Mouse (Mus musculus): ENCODE results near the gene Ulk3.

Gene Ulk3

GRCm38 (mm10) chr9:57566846-57567245 is 22.4 kb upstream of the Ulk3 start:
- no peak for DNase-seq (ENCODE audit: extremely low spot score, low read depth, low spot score)

DNA sequence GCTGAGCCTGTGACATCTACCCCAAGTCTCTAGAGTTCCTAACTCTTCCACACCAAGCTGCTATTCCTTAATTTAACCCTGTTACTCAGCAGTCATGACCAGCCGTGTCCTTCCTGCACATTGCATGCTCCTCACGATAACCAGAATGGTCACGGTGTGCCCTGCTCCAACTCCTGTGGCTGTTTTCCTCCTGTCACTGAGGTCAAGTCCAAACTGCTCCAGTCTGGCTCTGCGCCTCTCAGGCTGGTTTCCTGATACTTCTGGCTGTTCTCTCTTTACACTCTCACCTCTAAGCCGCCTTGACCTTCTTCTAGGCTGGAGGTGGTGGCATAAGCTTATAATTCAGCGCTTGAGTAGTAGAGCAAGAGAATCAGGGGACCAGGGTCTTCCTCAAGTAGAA is 20.8 kb upstream of the Ulk3 start:
- DNase-seq (ENCODE audit: extremely low spot score, low read depth, low spot score) = no peak

GRCm38 (mm10) chr9:57574397-57574796 is 14.9 kb upstream of the Ulk3 start:
- DNase-seq (ENCODE audit: extremely low spot score, low read depth, low spot score) = no peak

GRCm38 (mm10) chr9:57575577-57575976 is 13.7 kb upstream of the Ulk3 start:
- DNase-seq (ENCODE audit: extremely low spot score, low read depth, low spot score) = no peak

DNA sequence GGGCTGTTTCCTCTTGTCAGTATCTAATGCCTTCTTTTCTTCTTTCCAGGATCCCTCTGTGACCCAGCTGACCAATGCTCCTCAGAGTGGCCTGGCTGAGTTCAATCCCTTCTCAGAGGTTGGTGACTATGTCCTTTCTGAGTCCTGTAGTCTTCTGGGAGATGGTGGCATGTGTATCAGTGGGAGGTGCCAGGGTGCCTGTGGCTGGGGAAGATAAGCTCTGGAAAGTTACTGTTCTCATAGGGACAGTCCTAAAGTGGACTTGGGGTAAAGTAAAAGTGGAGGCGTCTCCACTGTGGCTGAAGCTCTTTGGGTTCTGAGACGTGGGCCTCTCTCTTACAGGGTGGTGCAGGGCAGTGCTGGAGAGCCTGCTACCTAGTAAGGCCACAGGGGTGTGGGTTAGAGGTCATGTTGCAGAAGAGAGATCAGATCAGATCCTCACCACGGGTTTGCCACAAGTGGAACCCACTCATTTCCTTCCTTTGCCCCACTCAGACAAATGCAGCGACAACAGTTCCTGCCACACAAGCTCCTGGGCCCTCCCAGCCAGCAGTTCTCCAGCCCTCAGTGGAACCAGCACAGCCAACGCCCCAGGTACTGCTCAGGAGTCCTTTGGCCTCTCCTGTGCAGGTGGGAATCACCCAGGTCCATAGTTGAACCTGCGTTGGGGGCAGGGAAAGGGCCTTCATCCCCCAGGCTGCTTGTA is 12.0 kb upstream of the Ulk3 start:
- no peak for DNase-seq (ENCODE audit: extremely low spot score, low read depth, low spot score)

DNA sequence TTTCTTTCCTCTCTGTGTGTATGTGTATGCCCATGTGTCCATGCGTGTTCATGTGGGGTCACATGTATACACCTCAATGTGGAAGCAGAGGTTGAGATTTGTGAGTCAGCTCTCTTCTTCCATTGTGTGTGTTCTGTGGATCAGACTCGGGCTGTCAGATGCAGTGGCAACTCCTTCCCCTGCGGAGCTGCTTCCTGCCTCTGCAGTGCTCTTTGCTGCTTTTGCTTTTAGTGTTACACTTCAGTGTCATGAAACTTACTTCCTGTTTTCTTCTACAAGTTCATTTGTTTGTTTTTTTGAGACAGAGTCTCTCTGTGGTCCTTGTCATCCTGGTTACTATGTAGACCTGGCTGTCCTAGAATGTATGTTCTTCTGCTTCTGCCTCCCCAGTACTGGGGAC is 4.3 kb upstream of the Ulk3 start:
- no peak for DNase-seq (ENCODE audit: extremely low spot score, low read depth, low spot score)

GRCm38 (mm10) chr9:57590726-57591125 is 1.5 kb downstream of the Ulk3 start:
- no peak for DNase-seq (ENCODE audit: extremely low spot score, low read depth, low spot score)

- no peak for DNase-seq (ENCODE audit: extremely low spot score, low read depth, low spot score)
Observed at GRCm38 (mm10) chr9:57593454-57594173, 4.4 kb downstream of the Ulk3 start.

DNA sequence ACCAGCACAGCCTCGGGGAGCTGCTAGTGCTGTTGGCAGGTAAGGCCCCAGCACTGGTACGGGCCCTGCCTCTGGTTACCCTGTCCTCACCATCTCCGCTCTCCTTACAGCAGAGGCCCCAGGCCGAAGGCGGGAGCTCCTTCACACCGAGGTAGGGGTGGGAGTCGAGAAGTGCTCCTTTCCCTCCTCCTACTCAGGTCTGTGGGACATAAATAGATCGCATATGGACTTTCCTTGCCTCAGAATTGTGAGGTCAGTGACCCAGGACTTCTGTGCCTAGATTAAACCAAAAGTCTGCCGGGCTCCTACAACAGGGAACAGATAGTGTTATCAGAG is 4.9 kb downstream of the Ulk3 start:
- no peak for DNase-seq (ENCODE audit: extremely low spot score, low read depth, low spot score)

DNA sequence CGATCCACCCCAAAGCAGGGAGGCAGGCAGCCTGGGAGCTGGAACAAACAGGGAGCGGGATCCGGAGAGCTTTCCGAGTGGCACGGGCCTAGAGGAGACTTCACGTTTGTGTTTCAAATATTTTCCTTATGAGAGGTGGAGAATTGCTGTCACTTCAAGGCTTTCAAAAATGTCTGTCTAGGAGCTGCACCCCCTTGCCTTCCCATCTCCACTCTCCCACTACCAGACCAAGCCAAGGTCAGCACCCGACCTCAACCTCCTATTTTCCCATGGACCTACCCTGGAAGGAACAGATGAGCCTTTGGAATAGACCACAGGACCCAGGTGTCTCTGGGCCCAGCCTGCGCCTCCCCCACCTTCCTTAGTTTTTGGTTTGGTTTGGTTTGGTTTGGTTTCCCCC is 8.0 kb downstream of the Ulk3 start:
- DNase-seq (ENCODE audit: extremely low spot score, low read depth, low spot score) = no peak

GRCm38 (mm10) chr9:57597929-57598382 is 8.7 kb downstream of the Ulk3 start:
- DNase-seq (ENCODE audit: extremely low spot score, low read depth, low spot score) = no peak

- no peak for DNase-seq (ENCODE audit: extremely low spot score, low read depth, low spot score)
Observed at GRCm38 (mm10) chr9:57598851-57599563, 9.8 kb downstream of the Ulk3 start.

GRCm38 (mm10) chr9:57600620-57601352 is 11.5 kb downstream of the Ulk3 start:
- no peak for DNase-seq (ENCODE audit: extremely low spot score, low read depth, low spot score)

DNA sequence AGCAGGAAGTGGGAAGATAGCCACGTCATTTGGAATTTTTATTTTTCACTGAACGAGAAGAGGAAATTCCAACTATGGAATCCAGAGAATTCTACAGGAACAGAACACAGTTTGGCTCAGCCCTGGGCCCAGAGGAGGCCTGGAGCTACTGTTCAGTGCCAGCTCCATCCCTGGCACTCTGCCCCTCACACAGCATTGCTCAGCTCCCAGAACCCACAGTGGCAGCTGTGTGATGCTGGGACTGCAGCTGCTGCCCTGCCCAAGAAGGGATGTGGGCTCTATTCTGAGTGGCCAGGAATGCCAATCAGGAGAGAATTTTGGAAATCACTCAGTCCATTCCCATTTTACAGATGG is 12.1 kb downstream of the Ulk3 start:
- DNase-seq (ENCODE audit: extremely low spot score, low read depth, low spot score) = no peak

- DNase-seq (ENCODE audit: extremely low spot score, low read depth, low spot score) = no peak
Observed at GRCm38 (mm10) chr9:57602098-57602497, 12.8 kb downstream of the Ulk3 start.

- DNase-seq (ENCODE audit: extremely low spot score, low read depth, low spot score) = no peak
Observed at GRCm38 (mm10) chr9:57604875-57605274, 15.6 kb downstream of the Ulk3 start.

- DNase-seq (ENCODE audit: extremely low spot score, low read depth, low spot score) = no peak
Observed at GRCm38 (mm10) chr9:57605503-57605902, 16.3 kb downstream of the Ulk3 start.

GRCm38 (mm10) chr9:57606139-57606851 is 17.0 kb downstream of the Ulk3 start, which contains the start of gene Cplx3:
Gene Cplx3 (minus strand): TSS chr9:57606281.
- DNase-seq (ENCODE audit: extremely low spot score, low read depth, low spot score) = no peak

GRCm38 (mm10) chr9:57609803-57610202 is 20.6 kb downstream of the Ulk3 start:
- no peak for DNase-seq (ENCODE audit: extremely low spot score, low read depth, low spot score)

- no peak for DNase-seq (ENCODE audit: extremely low spot score, low read depth, low spot score)
Observed at GRCm38 (mm10) chr9:57610359-57610826, 21.1 kb downstream of the Ulk3 start.

DNA sequence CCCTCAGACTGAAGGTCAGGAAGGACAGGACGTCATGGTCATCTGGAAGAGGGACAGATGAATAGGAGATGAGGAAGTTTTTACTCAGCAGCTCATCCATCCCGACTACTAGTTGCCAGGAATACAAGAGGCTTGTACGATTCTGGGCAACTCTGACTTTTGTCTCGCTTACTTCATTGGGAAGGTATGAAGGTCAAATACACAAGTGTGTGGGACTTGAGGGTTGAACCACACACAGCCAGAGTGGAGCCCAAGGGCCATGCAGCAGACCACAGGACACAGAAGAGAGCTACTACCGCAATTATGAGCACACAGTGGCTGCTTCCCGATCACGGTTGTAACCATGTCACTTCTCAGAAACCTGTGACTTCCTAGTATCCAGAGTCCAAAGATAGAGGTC is 23.3 kb downstream of the Ulk3 start:
- no peak for DNase-seq (ENCODE audit: extremely low spot score, low read depth, low spot score)
